Mouse (Mus musculus) liver, embryonic 14.5 days (tissue): ENCODE data around the gene Rusc2.

ENCODE experiments used
- CTCF ChIP-seq: IDR thresholded peaks from 2 replicates; pipeline ENCODE4 v1.5.1; 2016; ENCODE audit warnings: antibody characterized with exemption, low read depth, control low read depth
- EP300 ChIP-seq: IDR thresholded peaks from 2 replicates; pipeline ENCODE4 v1.6.1; 2016; ENCODE audit warnings: antibody characterized with exemption, low read depth

DNA sequence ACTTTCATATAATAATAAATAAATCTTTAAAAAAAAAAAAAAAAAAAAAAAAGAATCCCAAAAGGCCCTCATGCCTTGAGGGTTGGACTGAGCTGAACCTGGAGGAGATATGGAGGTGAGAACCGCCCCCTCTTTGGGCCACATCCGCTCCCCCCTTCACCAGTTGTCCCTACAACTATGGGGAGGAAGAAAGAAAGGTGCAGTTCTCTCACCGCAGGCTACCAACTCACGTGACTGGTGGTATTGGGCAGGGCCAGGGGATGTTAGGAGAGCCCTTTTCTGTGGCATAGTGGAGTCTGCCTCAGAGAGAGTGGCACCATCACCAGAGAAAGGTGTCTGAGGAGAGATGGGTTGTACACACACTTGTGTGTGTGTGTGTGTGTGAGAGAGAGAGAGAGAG, 74.7 kb downstream of the Rusc2 start:
- TF ChIP-seq CTCF (no peak), EP300 (no peak)
